Mouse (Mus musculus) adrenal gland, postnatal 0 days (tissue): ENCODE data around the gene Atp6v0e. TPM values are rescaled to one million over a fixed set of nuclear protein-coding genes. Genes with fewer than 3 reads are reported as not detected.

ENCODE experiments used
- polyA plus RNA-seq: library from polyadenylated mRNA; unstranded; fragments of >200 nt; fragmentation: Nextera tagmentation; extraction: Ambion mirVana; gene quantifications from 2 replicates; pipeline ENCODE4 v1.2.1, GENCODE M21; 2015

Gene Atp6v0e
- polyA plus RNA-seq: 618 and 896 TPM in 2 replicates

DNA sequence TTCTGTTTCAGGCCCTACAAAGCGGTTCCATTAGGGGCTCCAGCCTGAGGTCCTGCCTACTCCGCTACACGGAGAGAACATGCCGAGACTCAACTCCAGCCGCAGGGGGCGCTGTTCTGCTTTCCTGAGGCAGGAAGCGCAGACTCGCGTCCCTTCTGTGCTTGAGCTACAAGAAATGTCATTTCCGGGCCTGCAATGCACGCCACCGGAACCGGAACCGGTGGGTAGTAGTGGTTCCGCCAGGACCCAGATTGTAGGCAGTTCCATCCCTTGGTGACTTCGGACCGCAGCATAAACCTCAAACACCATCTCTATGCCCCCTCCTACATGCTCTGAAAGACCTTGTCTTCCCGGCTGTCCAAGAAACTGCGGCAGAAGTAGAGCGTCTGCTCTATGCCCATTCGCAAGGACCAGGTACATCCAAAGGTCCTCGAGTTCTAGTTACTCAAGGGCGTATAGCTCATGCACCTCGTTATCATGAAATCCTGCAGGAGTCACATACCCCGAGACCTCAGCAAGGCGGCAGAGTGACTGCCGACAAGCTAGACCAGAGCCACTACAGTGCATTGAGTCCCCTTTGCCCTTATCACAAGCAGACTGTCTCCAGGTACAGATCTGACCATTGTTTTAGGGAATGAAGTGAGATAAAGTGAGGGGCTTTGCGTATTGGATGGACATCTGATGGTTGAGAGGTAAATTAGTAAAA lies at the start of gene Atp6v0e:
TSS of gene Atp6v0e (plus strand) at position 254 of the 706 bp plus-strand sequence.

DNA sequence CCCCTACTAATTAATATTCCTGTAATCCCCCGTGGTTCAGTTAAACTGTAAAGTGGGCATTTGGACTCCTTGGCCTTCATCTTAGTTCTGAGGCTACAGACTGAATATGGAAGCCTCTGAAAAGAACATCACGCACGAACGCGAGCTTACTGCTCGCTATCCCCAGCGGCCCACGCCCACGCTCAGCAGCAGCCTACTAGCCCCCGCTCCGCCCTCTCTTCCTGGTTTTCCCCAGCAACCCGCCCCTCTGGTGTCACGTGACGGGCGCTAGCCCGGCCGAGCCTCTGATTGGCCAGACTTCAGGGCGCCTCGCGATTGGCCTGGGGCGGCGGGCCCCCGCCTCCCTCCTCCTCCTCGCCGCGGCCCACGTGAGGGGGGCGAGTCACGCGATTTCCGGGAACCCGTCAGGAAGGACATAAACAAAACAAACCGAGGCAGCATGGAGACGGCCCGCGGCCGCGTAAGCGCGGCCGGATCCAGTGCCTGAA lies 52.3 kb downstream of the Atp6v0e start, which contains the start of gene Crebrf:
TSS of gene Crebrf (plus strand) at position 380 of the 488 bp plus-strand sequence.

Other genes starting within 250 kb of the Atp6v0e start
- gene Neurl1b, start 248.4 kb upstream of the Atp6v0e start, polyA plus RNA-seq: 1.5 and 2.0 TPM in 2 replicates
- 62.0 and 67.7 TPM in 2 replicates for gene Ergic1, start 101.7 kb upstream of the Atp6v0e start, polyA plus RNA-seq
- gene Dusp1, start 101.1 kb upstream of the Atp6v0e start, polyA plus RNA-seq: 35.1 and 42.8 TPM in 2 replicates
- gene Crebrf, start 52.4 kb downstream of the Atp6v0e start, polyA plus RNA-seq: 16.9 and 24.5 TPM in 2 replicates
- gene Bnip1, start 117.8 kb downstream of the Atp6v0e start, polyA plus RNA-seq: 28.5 and 29.8 TPM in 2 replicates
- gene Nkx2-5, start 181.8 kb downstream of the Atp6v0e start, polyA plus RNA-seq: not detected in 2 replicates